Mouse (Mus musculus) gonadal fat pad, adult 2 months (tissue): ENCODE results near the gene Tmem229b. TPM values are rescaled to one million over a fixed set of nuclear protein-coding genes. Genes with fewer than 3 reads are reported as not detected.
A peak's percentile ranks its signal among the peaks of the same experiment; 100 is the strongest.
"Not testable (repeated sequence)": the region's sequence is repeated elsewhere in the genome, so short reads cannot be mapped to it uniquely, and the experiment has no call there.

Experiments used
- DNase-seq: peaks from one replicate; pipeline ENCODE4 v3.0.0-alpha.2; 2012; ENCODE audit warnings: low read depth
- polyA plus RNA-seq: library from polyadenylated mRNA; depleted of rRNA; stranded (reverse); fragments of >200 nt; gene quantifications from 2 replicates; pipeline ENCODE4 v1.2.3, GENCODE M21; 2012

Tmem229b gene
- polyA plus RNA-seq, 1 experiment, result 27.4 TPM

DNA sequence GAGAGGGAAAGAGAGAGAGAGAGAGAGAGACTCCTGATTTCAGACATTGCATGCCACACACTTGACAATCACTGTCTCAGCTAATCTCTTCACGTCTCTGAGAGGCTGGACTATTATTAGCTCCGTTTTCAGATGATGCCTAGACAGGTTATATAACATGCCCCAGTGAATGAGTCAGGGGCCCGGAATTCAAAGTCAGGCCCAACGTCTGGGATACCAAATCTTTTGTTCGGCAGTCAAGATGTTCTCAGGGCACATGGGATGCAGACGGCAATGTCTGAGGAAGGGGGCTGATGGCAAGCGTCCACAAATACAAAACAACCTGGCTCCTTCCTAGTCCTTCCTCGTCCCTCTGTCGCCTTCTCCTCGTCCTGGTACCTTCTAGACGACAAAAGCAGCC, 55.4 kb downstream of the Tmem229b start:
- no peak for DNase-seq

DNA sequence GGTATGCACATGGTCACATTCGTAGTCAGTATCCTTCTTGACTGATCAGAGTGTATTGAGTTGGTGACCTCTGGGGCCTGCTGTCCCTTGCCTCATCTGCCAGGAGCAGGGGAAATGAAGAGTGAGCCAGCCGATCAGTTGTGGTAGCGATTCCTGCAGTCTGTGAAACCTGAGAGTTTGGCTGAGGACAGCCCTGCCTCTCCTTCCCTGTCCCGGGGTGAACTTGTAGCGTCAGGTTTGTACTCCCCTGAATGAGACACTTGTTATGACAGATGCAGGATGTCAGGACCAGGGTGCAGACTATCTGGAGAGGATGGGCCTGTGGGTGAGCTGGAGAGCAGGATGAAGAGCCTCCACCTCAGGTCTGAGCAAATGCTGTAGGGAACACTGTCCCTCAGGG, 59.8 kb downstream of the Tmem229b start:
- no peak for DNase-seq

DNA sequence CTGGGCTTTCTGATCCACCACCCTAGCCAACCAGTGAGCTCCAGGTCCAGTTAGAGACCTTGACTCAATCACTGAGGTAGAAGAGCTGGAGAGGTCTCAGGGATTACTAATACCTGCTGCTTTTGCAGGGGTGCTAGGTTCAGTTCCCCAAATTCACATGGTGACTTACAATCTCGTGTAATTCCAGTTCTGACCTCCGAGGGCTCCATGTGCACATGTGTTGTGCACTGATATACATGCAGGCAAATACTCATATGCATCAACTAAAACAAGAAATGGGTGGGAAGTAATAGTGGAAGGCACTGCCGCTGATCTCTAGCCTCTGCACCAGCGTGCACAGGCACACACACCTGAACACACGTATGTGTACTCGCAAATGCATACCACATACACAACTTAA, 60.3 kb downstream of the Tmem229b start:
- DNase-seq, result no peak

DNA sequence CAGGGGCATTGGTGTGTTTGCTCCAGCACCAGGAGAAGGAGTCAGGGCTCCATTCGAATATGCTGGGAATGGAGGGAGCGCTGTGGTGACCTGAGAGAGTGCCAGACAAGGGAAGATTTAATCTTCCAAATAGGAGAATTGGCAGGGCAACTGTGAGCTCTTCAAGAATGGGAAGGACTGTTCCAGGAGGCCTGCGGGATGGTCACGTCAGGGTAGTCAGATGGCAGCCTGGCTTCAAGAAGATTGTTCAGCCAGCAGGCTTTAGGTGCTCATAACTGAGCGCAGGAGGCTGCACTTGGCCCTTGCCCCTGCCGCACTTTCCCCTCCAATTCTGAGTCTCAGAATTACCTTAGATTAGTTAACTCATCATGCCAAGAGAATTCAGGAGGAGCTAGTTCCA, 64.5 kb downstream of the Tmem229b start:
- no peak for DNase-seq

DNA sequence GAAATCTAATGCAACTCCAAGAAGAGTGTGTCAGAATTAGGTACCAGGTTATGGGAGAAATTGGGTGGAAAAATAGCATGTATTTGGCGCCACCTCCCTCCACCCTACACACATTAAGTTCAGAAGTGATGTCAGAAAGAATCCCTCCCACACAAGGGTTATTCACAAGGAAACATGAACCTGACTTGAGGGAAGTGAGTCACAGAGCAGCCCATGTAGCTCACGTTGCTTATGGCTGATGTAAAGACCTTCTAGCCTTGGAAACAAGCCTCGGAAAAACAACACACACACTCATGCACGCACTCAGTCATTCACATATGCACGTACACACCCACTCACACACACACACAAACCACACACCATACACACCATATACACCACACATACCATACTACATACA, 67.3 kb downstream of the Tmem229b start:
- no peak for DNase-seq

DNA sequence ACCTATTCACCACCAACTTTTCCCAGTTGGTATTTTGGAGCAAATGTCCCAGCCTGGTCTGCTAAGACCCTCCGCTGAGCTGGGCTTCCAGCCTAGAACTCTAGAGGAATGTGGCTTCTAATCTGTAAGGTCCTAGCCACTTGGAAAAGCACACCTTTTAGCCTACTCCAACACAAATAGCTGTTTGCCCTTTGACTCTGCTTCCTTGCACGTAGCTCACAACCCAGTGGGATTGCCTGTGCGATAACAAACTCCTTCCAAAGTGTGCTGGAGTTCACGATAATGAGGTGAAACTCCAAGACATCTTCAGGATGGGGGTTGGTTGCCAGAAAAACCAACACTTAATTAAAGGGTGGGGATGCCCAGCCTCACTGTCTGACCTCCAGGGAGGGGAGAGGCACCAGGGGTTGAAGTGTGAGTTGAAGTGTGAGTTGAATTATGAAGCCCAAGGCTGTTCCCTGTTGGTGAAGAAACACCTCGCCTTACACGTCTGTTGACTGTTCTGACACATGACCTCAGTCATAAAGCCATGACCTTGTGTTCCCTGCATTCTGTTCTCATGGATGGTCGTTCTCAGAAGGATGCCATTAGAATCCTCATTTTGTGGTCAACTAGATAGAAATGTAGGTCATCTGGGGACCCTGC, 67.9 kb downstream of the Tmem229b start:
- no peak for DNase-seq

DNA sequence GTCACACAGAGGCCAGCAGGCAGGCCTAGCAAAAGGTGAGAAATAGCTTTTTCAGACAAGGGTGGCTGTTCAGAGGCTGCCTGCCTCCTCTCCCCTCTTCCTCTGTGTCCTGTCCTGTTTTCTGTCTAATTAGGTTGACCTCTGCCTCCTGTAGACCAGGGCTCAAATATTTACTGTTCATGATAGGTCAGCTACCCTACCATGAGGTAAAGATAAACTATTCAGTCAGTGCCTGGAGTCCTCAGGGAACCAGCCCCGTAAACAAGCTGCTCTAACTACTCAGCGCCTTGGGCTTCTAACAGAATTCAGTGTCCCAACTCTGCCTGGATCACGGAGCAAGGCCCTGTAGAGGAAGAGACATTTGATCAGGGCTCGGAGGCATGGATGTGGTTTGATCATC, 70.9 kb downstream of the Tmem229b start:
- no peak for DNase-seq

DNA sequence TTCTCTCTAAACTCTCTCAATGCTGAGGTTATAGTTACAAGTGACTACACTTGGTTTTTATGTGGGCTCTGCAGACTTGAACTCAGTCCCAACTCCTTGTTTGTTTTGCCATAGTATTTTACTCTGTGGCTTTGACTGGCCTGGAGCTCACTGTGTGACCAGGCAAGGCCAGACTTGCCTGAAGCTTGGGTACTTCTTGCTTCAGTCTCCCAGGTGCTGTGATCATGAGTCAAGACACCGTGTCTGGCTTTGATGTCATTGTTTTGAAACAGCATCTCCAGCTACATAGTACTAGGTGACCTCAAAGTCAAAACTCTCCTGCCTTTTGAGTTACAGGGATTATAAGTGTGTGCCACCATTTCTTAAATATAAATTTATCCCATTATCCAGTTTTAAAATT, 77.5 kb downstream of the Tmem229b start:
- DNase-seq, result peak; percentile 87

DNA sequence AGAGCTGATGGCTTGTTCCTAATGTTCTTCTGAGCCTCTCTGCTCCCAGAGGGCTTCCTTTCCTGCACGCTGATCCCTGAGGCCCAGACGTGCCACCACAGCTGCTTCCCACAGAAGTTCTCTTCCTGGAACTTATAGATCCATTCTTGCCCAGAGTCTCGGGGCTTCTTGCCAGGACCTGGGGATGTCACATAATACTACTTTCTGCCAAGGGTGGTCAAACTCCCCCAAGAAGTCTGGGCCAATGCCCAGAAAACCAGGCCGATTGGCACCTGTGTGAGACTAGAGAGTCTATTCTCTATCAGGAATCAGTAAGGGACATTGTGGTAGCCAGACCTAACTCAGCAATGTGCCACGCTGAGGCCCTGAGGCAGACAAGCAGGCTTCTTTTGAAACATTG, 80.1 kb downstream of the Tmem229b start:
- DNase-seq, result no peak

DNA sequence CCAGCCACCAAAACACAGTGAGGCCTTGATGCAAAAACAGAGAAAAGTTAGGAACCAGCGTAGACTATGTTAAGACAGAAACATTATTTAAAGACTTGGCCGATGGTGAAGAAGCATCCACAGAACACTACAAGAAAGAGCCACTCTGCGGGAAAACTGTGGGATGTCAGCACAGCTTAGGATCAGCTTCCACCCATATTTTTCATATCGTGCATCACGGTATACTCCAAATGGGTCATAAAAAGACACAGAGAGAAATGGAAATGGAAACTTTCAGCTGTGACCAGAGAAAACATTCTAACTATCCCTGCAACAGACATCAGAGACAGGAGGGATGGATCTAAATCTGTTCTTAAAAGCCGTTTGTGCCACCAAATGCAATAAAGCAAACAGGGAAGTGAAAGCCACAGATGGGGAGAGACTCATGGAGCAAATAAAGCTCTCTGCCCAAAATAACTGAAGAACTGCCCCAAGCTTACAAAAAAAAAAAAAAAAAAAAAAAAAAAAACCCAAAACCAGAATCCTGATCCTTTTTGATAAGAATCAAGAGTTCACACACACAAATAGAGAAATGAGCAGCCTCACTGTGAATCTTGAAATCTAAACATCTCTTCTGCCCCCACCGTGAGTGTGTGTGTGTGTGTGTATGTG, 83.8 kb downstream of the Tmem229b start:
- DNase-seq, result no peak

DNA sequence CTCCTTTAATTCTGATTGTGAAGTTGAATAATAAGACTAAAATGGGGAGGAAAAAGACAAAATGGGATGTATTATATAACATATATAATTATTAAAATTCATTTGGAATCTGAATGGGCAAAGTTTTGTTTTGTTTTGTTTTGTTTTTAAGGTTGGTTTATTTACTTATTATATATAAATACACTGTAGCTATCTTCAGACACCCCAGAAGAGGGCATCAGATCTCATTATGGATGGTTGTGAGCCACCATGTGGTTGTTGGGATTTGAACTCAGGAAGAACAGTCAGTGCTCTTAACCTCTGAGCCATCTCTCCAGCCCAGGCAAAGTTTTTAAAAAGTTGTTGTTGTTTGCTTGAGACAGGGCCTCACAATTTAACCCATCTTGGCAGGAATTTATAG, 84.5 kb downstream of the Tmem229b start:
- DNase-seq, result not testable (repeated sequence)

DNA sequence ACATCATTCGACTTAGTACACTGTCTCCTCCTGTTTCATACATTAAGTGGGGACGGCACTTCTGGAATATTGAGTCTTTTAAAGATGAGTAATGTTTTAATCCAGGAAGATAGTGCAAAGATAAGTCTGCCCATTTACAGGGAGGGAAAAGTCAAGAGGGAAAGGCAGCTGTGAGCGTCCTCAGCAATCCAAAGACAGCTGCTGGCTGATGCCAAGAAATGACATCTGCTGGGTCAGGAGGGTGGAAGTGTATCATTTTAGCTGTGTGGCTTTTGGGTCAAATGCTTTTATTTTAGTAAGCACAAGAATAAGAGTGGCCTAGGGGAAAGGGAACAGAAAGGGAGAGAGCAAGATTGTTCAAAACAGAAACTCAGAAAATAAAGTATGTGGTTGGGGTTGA, 85.4 kb downstream of the Tmem229b start:
- DNase-seq, result no peak

DNA sequence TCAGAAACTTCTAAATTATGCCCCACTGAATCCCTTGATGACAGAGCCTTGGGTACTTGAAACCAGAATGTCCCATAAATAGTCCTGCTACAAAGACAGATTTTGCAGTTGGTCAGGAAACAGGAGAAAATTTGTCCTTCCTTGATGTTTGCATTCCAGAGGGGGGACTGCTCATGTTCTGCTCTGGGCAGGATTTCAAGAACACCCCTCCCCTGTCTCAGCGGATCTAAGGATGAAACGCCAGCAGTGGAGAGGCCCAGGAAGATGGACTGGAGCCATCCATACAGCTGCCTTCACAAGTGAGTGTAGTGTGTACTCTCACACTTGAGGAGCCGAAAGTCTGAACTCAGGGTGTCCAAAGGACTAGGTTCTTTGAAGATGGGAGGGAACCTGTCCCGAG, 86.0 kb downstream of the Tmem229b start:
- no peak for DNase-seq

DNA sequence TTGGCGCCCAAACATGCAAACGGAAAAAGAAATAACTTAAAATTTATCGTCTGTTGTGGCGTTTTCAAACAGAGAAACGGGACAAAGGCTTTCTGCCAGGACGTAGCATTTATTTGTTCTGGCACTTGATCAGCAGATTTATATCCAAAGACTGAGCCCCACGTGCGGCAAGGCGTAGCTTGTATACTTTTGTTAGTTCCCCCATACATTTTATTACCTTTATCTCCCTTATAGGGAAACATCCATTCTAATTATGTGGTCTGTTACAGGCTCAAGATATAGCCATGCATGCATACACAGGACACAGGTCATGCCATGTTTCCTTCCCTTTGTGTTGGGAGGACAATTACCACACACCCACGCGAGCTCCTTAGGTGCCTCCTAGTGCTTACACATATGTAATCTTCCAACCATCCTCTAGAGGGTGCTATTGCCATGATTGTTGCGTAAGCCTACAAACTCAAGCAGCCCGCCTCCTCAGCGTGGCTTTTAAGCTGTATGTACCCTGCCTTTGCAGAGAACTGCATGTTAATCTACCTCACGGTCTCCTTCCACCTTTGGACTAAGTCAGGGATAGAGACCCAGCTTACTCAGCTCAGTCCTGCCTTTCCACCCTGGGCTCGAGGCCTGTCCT, 88.2 kb downstream of the Tmem229b start:
- peak; percentile 87 for DNase-seq

DNA sequence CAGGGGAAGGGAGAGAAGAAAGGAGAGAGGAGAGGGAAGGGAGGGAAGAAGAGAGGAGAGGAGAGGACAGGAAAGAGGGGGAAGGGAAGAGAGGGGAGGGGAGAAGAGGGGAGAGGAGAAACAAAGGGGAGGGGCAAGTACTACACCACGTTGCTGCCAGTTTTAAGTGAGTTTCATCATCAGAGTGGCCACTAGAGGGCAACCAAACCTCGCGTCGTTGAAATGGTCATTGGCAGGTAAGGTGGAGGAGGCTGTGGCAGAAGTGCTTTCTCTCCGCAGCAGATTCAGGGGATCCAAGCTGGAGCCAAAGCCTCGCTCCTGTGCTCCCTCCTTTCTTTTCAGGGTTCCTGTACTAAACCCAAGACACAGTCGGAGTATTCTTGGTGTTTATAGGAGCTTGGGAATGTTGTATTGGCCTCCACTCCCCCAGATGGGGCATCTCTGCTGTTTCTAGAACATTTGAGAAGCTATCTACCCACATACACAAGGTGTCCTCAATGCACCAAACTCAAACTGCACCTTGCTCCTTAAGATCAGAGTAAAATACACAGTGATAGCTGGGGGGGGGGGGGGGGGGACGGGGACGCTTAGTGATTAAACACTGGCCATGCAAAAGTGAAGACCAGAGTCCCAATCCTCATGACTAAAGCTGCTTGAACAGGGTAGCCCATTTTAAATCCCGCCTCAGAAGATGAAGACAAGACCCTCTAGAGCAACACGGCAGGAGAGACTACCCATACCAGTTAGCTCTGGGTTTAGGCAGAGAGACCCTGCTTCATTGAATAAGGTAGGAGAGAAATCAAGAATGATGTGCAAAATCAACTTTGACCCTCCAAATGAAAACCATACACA, 89.0 kb downstream of the Tmem229b start:
- no peak for DNase-seq

DNA sequence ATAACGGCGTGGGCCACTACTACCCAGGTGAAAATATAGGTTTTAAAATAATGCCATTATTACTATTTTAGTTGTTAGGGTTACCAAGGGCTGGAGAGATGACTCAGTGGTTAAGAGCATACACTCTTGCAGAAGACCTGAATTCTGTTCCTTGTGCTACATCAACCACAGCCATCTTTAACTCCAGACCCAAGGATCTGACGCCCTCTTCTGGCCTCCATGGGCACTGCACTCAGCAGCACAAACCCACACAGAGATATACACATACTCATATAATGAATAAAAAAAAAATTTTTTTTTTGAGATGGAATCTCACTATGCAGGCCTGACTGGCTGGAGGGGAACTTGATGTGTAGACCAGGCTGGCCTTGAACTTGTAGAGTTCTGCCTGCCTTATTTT, 91.1 kb downstream of the Tmem229b start:
- no peak for DNase-seq

DNA sequence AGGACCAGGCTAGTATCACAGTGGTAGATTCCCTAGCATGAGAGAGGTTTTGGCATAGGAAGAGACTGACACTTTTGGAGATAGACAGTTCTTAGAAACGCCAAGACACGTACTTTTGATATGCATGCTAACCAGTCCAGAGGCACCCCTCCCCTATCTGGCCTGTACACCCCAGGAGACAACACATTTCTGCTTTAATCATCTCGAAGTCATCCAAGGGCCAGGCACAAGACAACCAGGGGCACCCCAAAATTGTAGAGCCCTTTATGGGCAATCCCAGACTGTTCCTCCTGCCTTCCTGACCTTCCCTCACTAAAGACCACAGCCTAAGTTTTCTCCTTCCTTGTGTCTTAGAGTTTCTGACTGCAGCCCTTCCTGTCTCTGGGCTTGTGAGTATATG, 91.9 kb downstream of the Tmem229b start:
- no peak for DNase-seq

DNA sequence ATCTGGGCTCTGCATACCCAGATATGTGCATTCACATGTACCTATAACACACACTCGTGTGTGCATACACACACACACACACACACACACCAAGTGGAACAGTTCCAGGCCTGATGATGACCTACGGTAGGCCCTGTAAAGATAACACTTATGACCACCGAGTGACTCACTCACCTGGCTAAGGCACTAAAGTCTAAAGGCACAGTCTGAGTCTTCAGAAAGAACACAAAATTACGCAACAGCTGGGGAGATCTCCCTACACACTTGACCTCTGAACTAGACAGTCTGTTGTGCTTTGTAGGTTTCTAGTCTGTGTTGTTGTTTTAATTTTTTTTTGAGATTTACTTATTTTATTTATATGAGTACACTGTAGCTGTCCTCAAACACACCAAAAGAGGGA, 93.0 kb downstream of the Tmem229b start:
- no peak for DNase-seq
